Mouse (Mus musculus): ENCODE measurements at regions not wholly inside any gene's neighbourhood (a gene's known extent, or its start where the extent isn't known, plus 50 kb on each side); places are given as distances from the start of the nearest gene placed in this dataset.

DNA sequence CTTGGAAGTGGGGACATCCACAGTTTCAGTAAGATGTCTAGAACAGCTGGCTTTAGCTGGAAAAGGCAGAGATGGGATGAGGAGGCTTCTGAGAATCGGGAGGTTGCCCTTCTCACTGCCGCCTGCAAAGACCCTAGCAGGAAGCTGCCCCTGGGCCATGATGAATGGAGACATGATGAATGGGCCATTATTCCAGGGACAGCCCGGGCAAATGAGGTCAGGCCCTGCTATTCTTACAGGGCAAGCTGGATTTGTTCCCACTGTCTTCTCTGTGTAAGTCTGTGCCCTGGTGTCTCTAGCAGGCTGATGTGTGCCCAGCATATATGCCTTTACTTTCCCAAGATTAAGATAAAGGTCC is 51.1 kb upstream of the Iqsec3 start:
- WGBS: 45% methylated on average over 3 of the region's 3 CpGs
- Histone ChIP-seq H3K4me2 (ENCODE audit: low read depth, low read length) (peak overlapping the region; percentile 38; the same call in 1 of the 2 replicates), H3K27ac (ENCODE audit: low read length) (0 out of 2 replicates have a peak overlapping the region, but pooled peaks have one; percentile 20), H3K9me3 (replicated peaks; ENCODE audit: control insufficient read depth, low read length) (no peaks in the 10 kb centered on the region), H3K4me3 (ENCODE audit: low read length) (no peak overlapping the region), H3K9ac (ENCODE audit: low read length) (no peak overlapping the region), H3K36me3 (ENCODE audit: control insufficient read depth, insufficient read depth) (no peaks in the 10 kb centered on the region), H3K27me3 (ENCODE audit: control insufficient read depth, insufficient read depth, low read length) (no peaks in the 10 kb centered on the region), H3K4me1 (ENCODE audit: control insufficient read depth, insufficient read depth, low read length) (peaks cover 12% of the 10 kb centered on the region)
- 0 out of 2 replicates have a peak, but pooled peaks have one; percentile 7 for ATAC-seq (replicated peaks; ENCODE audit: extremely low read depth, insufficient read depth, low FRiP score)

DNA sequence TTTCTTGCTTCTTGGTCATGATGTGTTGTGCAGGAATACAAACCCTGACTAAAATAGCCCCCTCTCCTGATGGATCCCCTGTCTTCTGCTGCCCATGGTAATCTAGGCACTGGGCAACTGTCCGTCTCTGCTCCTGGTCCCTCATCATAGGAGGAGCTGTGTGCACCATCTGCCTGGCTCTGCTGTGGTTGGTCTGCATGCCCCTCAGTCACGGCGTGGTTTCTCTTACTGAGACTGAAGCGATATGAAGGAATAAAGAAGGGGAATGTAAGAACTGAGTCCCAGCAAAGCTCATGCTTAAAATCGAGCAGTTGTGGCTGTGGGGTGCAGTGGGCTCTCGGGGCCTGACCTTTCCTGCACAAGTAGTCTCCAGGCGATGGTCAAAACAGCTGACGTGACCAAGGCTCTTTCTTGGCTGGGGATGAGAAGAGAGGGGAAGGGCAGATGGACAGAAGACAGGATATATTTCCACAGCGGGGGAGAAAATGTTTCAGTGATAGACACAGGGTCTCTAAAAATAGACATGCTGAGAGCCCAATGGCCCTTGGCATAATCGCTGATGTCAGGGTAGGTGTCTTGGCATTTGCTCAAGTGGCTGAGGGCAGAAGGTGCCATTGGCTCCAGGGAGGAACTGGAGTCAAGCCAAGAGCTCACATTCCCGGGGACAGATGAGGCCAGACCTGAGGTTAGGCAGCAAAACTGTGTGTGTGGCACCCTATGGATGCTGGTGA is 50.6 kb upstream of the Iqsec3 start:
- no peaks in the 10 kb centered on the region for H3K9me3 ChIP-seq (replicated peaks; ENCODE audit: control insufficient read depth, low read length)
- H3K4me3 ChIP-seq (ENCODE audit: low read length): no peak overlapping the region
- WGBS: 40% methylated on average over 11 of the region's 11 CpGs
- no peaks in the 10 kb centered on the region for H3K36me3 ChIP-seq (ENCODE audit: control insufficient read depth, insufficient read depth)
- peak overlapping the region; percentile 38 for H3K4me2 ChIP-seq (ENCODE audit: low read depth, low read length)
- H3K9ac ChIP-seq (ENCODE audit: low read length): no peak overlapping the region
- peaks cover 12% of the 10 kb centered on the region for H3K4me1 ChIP-seq (ENCODE audit: control insufficient read depth, insufficient read depth, low read length)
- H3K27ac ChIP-seq (ENCODE audit: low read length): peak overlapping the region; percentile 45
- H3K27me3 ChIP-seq (ENCODE audit: control insufficient read depth, insufficient read depth, low read length): no peaks in the 10 kb centered on the region
- ATAC-seq (replicated peaks; ENCODE audit: extremely low read depth, insufficient read depth, low FRiP score): peak; percentile 72
